ENCODE assay signal across 7 mouse cellular contexts in the genomic region with DNA sequence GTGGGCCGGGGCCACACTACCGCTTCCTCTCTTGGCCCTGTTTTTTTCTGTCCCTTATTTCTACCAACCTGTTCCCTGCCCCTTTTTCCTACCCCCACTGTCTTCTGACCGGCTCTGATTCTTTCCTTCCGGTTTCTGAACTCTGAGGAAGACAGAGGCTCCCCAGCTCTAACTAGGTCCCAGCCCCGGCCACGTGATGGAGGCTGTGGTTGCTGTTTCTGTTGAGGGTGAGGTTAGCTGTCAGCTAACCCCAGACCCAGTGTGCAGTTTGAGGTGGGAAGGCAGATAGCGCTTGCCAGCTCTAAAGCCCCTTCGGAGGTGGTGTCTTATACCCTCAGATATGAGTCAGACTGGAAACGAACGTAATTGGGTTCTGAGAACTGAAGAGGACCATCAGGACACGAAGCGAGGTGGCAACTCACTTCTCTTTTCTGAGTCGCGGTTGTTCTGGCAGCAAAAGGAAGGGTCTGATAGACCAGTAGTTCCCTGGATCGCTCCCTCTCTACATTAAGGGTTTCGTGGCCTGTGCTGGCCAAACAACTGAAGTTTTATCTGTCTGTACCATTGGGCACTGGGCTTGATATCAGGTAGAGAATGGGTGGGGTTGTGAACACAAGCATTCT. TPM values are rescaled to one million over a fixed set of nuclear protein-coding genes. Genes with fewer than 3 reads are reported as not detected.
A peak's percentile ranks its signal among the peaks of the same experiment; 100 is the strongest.
DNase-seq lines count a peak whose midpoint lies in the region; ATAC-seq and TF ChIP-seq lines count a peak whose summit lies in the region.

No protein-coding gene starts in this region.

- 59% methylated on average over 16 of the region's 16 CpGs for WGBS in forebrain, postnatal 0 days
- 58% methylated on average over 16 of the region's 16 CpGs for WGBS in lung, embryonic 14.5 days
- 67% methylated on average over 16 of the region's 16 CpGs for WGBS in neural tube, embryonic 15.5 days

- no peaks in the 10 kb centered on the region for H3K79me3 ChIP-seq in C2C12 (ENCODE audit: low read depth)

- peak overlapping the region; percentile 75; the same call in 1 of the 2 replicates for H3K27ac ChIP-seq in forebrain, postnatal 0 days (ENCODE audit: low read depth, low read length)
- no peak overlapping the region; the same call in 1 of the 2 replicates for H3K27ac ChIP-seq in lung, embryonic 14.5 days (ENCODE audit: low read depth)
- peak overlapping the region; percentile 80 for H3K27ac ChIP-seq in neural tube, embryonic 15.5 days (replicated peaks)

- H3K4me2 ChIP-seq in forebrain, postnatal 0 days (ENCODE audit: low read depth): peak overlapping the region; percentile 94
- peak overlapping the region; percentile 81 for H3K4me2 ChIP-seq in lung, embryonic 14.5 days
- H3K4me2 ChIP-seq in neural tube, embryonic 15.5 days: peak overlapping the region; percentile 86

- H3ac ChIP-seq in C2C12 (ENCODE audit: control insufficient read depth, insufficient read length, low read depth): no peak overlapping the region

- H3K9ac ChIP-seq in forebrain, postnatal 0 days: peak overlapping the region; percentile 71
- H3K9ac ChIP-seq in lung, embryonic 14.5 days: no peak overlapping the region
- peak overlapping the region; percentile 61 for H3K9ac ChIP-seq in neural tube, embryonic 15.5 days (replicated peaks)

- peak; percentile 75 for ATAC-seq in G1E (ENCODE audit: extremely low read depth, insufficient number of reproducible peaks, low FRiP score, poor library complexity, severe bottlenecking)
- ATAC-seq in forebrain, postnatal 0 days: peak; percentile 23; the same call in 1 of the 2 replicates
- no peak for ATAC-seq in lung, embryonic 14.5 days (ENCODE audit: insufficient read depth)
- peak; percentile 35; the same call in 1 of the 2 replicates for ATAC-seq in neural tube, embryonic 15.5 days (ENCODE audit: low FRiP score)

- no peaks in the 10 kb centered on the region for H3K79me2 ChIP-seq in C2C12 (ENCODE audit: control insufficient read depth, insufficient read depth)

- no peaks in the 10 kb centered on the region for H3K9me3 ChIP-seq in G1E (replicated peaks)
- no peaks in the 10 kb centered on the region for H3K9me3 ChIP-seq in forebrain, postnatal 0 days (ENCODE audit: low read length)
- H3K9me3 ChIP-seq in lung, embryonic 14.5 days (ENCODE audit: low read depth, low read length): no peaks in the 10 kb centered on the region
- H3K9me3 ChIP-seq in neural tube, embryonic 15.5 days (replicated peaks): no peaks in the 10 kb centered on the region

- H3K27me3 ChIP-seq in C2C12 (ENCODE audit: control insufficient read depth, insufficient read depth, insufficient read length): no peaks in the 10 kb centered on the region
- no peaks in the 10 kb centered on the region for H3K27me3 ChIP-seq in G1E (ENCODE audit: insufficient read depth, low read length)
- H3K27me3 ChIP-seq in forebrain, postnatal 0 days (ENCODE audit: insufficient read depth, low read length): no peaks in the 10 kb centered on the region
- peaks cover 4% of the 10 kb centered on the region; the same call in 1 of the 2 replicates for H3K27me3 ChIP-seq in lung, embryonic 14.5 days (ENCODE audit: insufficient read depth, low read length)
- no peaks in the 10 kb centered on the region for H3K27me3 ChIP-seq in neural tube, embryonic 15.5 days (replicated peaks)

- no peak for TF ChIP-seq CTCF in C2C12 (IDR thresholded peaks at IDR 0.05; ENCODE audit: control insufficient read depth, insufficient read depth, insufficient read length)
- no peak for TF ChIP-seq CTCF in G1E (IDR thresholded peaks at IDR 0.05; ENCODE audit: low read depth, low read length)
- TF ChIP-seq CTCF in forebrain, postnatal 0 days (IDR thresholded peaks at IDR 0.05; ENCODE audit: low read depth): no peak
- no peak for TF ChIP-seq CTCF in lung, embryonic 14.5 days (IDR thresholded peaks at IDR 0.05; ENCODE audit: low read depth)

- H3K36me3 ChIP-seq in C2C12 (ENCODE audit: control insufficient read depth, insufficient read depth) (no peaks in the 10 kb centered on the region), G1E (replicated peaks) (peaks cover 37% of the 10 kb centered on the region)
- 0 out of 2 replicates have a peak, but pooled peaks cover 3% of the 10 kb centered on the region for H3K36me3 ChIP-seq in forebrain, postnatal 0 days (ENCODE audit: insufficient read depth)
- no peaks in the 10 kb centered on the region for H3K36me3 ChIP-seq in lung, embryonic 14.5 days (ENCODE audit: insufficient read depth)
- H3K36me3 ChIP-seq in neural tube, embryonic 15.5 days: peaks cover 10% of the 10 kb centered on the region; the same call in 1 of the 2 replicates

- peaks cover 76% of the 10 kb centered on the region for H3K4me1 ChIP-seq in G1E (ENCODE audit: insufficient read depth, low read depth, low read length)
- H3K4me1 ChIP-seq in forebrain, postnatal 0 days (ENCODE audit: insufficient read depth): peaks cover 5% of the 10 kb centered on the region; the same call in 1 of the 2 replicates
- peaks cover 3% of the 10 kb centered on the region for H3K4me1 ChIP-seq in lung, embryonic 14.5 days (ENCODE audit: insufficient read depth)
- H3K4me1 ChIP-seq in neural tube, embryonic 15.5 days: peaks cover 24% of the 10 kb centered on the region

- H3K4me3 ChIP-seq in C2C12 (ENCODE audit: insufficient read depth, poor library complexity, severe bottlenecking) (peak overlapping the region; percentile 21), G1E (ENCODE audit: low read depth, low read length) (peak overlapping the region; percentile 85)
- H3K4me3 ChIP-seq in forebrain, postnatal 0 days (ENCODE audit: low read depth, low read length): peak overlapping the region; percentile 66
- peak overlapping the region; percentile 46 for H3K4me3 ChIP-seq in lung, embryonic 14.5 days (ENCODE audit: low read depth, low read length)
- peak overlapping the region; percentile 59 for H3K4me3 ChIP-seq in neural tube, embryonic 15.5 days (replicated peaks)

- peak; percentile 83 for DNase-seq in G1E (ENCODE audit: low spot score)
- DNase-seq in forebrain, postnatal 0 days: peak; percentile 13
- DNase-seq in induced T-regulatory cell, adult 2 months (ENCODE audit: low read depth): peak; percentile 88
- no peak for DNase-seq in lung, embryonic 14.5 days
- no peak for DNase-seq in adrenal gland, adult 8-10 months

TF ChIP-seq in C2C12, 6 proteins besides CTCF, POLR2A, EP300 and RAD21:
- TF ChIP-seq MYOG (IDR thresholded peaks at IDR 0.05; ENCODE audit: control insufficient read depth, extremely low read depth, insufficient read length) (no peak), USF1 (IDR thresholded peaks at IDR 0.05; ENCODE audit: low read depth) (peak; percentile 68)

RNA-seq across cellular contexts. Expression of gene Trpv2, which starts 2.4 kb away (rescaled TPM):
- polyA plus RNA-seq in C2C12 (2012; fragmentation: generic; extraction: Trizol) (12.8 TPM), G1E (2012) (17.4 and 22.5 TPM in 2 replicates)
- total RNA-seq in G1E (2014; fragmentation: Nextera tagmentation) (50.2 and 67.3 TPM in 2 replicates), G1E (2017) (48.4 and 49.9 TPM in 2 replicates)
- 38.1 and 46.6 TPM in 2 replicates for total RNA-seq in forebrain, postnatal 0 days (2014; rRNA removed)
- 21.6 and 26.2 TPM in 2 replicates for polyA plus RNA-seq in forebrain, postnatal 0 days (2015; fragmentation: Nextera tagmentation; extraction: Ambion mirVana)
- polyA plus RNA-seq in lung, embryonic 14.5 days (2014; fragmentation: Nextera tagmentation; extraction: Ambion mirVana): 3.9 and 4.2 TPM in 2 replicates
- polyA plus RNA-seq in neural tube, embryonic 15.5 days (2015; fragmentation: Nextera tagmentation; extraction: Ambion mirVana): 32.3 and 32.9 TPM in 2 replicates
- total RNA-seq in adrenal gland, adult 8-10 months (2022): 1 to 10 TPM; 3.6 to 7.2 (median 4.9) TPM

RNA-seq across cellular contexts. Expression of gene Ubb, which starts 25.7 kb away (rescaled TPM):
- 1,633 TPM for polyA plus RNA-seq in C2C12 (2012; fragmentation: generic; extraction: Trizol)
- 814 and 964 TPM in 2 replicates for total RNA-seq in G1E (2014; fragmentation: Nextera tagmentation)
- total RNA-seq in G1E (2017): 1,083 and 1,103 TPM in 2 replicates
- 1,429 and 2,208 TPM in 2 replicates for polyA plus RNA-seq in G1E (2012)
- 1,115 and 1,190 TPM in 2 replicates for total RNA-seq in forebrain, postnatal 0 days (2014; rRNA removed)
- polyA plus RNA-seq in forebrain, postnatal 0 days (2015; fragmentation: Nextera tagmentation; extraction: Ambion mirVana): 4,663 and 5,112 TPM in 2 replicates
- polyA plus RNA-seq in lung, embryonic 14.5 days (2014; fragmentation: Nextera tagmentation; extraction: Ambion mirVana): 2,928 and 2,952 TPM in 2 replicates
- polyA plus RNA-seq in neural tube, embryonic 15.5 days (2015; fragmentation: Nextera tagmentation; extraction: Ambion mirVana): 4,120 and 4,434 TPM in 2 replicates
- total RNA-seq in adrenal gland, adult 8-10 months (2022): 1,000 to 10,000 TPM; 1,433 to 1,769 (median 1,540) TPM

RNA-seq across cellular contexts. Expression of gene Cenpv, which starts 37.6 kb away (rescaled TPM):
- polyA plus RNA-seq in C2C12 (2012; fragmentation: generic; extraction: Trizol) (21.6 TPM), G1E (2012) (191 and 202 TPM in 2 replicates)
- total RNA-seq in G1E (2014; fragmentation: Nextera tagmentation) (111 and 131 TPM in 2 replicates), G1E (2017) (67.5 and 81.9 TPM in 2 replicates)
- total RNA-seq in forebrain, postnatal 0 days (2014; rRNA removed): 79.0 and 112 TPM in 2 replicates
- polyA plus RNA-seq in forebrain, postnatal 0 days (2015; fragmentation: Nextera tagmentation; extraction: Ambion mirVana): 50.8 and 68.0 TPM in 2 replicates
- 18.2 and 18.9 TPM in 2 replicates for polyA plus RNA-seq in lung, embryonic 14.5 days (2014; fragmentation: Nextera tagmentation; extraction: Ambion mirVana)
- polyA plus RNA-seq in neural tube, embryonic 15.5 days (2015; fragmentation: Nextera tagmentation; extraction: Ambion mirVana): 40.1 and 51.3 TPM in 2 replicates
- total RNA-seq in adrenal gland, adult 8-10 months (2022): 10 to 100 TPM; 31.1 to 42.2 (median 39.0) TPM

Comparison
In these comparisons a context has a peak if more than half of its experiments do, and no peak if none do; other contexts are left out.
1. H3K4me3 ChIP-seq: peak in every context shown above with its lines; median percentile 85 in G1E; 66 in forebrain, postnatal 0 days; 59 in neural tube, embryonic 15.5 days; 46 in lung, embryonic 14.5 days; 21 in C2C12.
2. DNase-seq: peak in G1E (single experiment), forebrain, postnatal 0 days (single experiment) and induced T-regulatory cell, adult 2 months (single experiment); none in lung, embryonic 14.5 days (single experiment) and adrenal gland, adult 8-10 months (single experiment).
3. Peak in every context shown above with its lines, with median percentiles within 50 percentile points of each other: H3K4me2 ChIP-seq.